Mouse (Mus musculus) midbrain, embryonic 12.5 days (tissue): Measurements from ENCODE around the gene St6galnac5. TPM values are rescaled to one million over a fixed set of nuclear protein-coding genes. Genes with fewer than 3 reads are reported as not detected.

ENCODE experiments used
- ATAC-seq: fragments of 200-750 bp; cut with Nextera tagmentation; 2 replicates; pipeline ENCODE4 v1.8.0; 2017; ENCODE audit warnings: low read depth, moderate TSS enrichment, moderate library complexity; ENCODE audit not compliant: low FRiP score
- H3K27ac ChIP-seq: fragments of 300-500 bp; sonication (generic); replicated peaks from 2 replicates; pipeline ENCODE4 v1.5.1; 2016; ENCODE audit warnings: mild to moderate bottlenecking
- H3K27me3 ChIP-seq: fragments of 300-500 bp; sonication (generic); 2 replicates; pipeline ENCODE4 v1.6.1; 2016; ENCODE audit warnings: mild to moderate bottlenecking
- H3K36me3 ChIP-seq: fragments of 300-500 bp; sonication (generic); 2 replicates; pipeline ENCODE4 v1.6.1; 2016
- H3K4me1 ChIP-seq: fragments of 300-500 bp; sonication (generic); 2 replicates; pipeline ENCODE4 v1.6.1; 2016
- H3K4me2 ChIP-seq: fragments of 300-500 bp; sonication (generic); replicated peaks from 2 replicates; pipeline ENCODE4 v1.6.1; 2016; ENCODE audit warnings: mild to moderate bottlenecking, moderate library complexity
- H3K4me3 ChIP-seq: fragments of 300-500 bp; sonication (generic); 2 replicates; pipeline ENCODE4 v1.5.1; 2016; ENCODE audit warnings: mild to moderate bottlenecking
- H3K9ac ChIP-seq: fragments of 300-500 bp; sonication (generic); replicated peaks from 2 replicates; pipeline ENCODE4 v1.6.1; 2016; ENCODE audit warnings: mild to moderate bottlenecking, moderate library complexity
- H3K9me3 ChIP-seq: fragments of 300-500 bp; sonication (generic); 2 replicates; pipeline ENCODE4 v1.6.1; 2016; ENCODE audit warnings: mild to moderate bottlenecking
- WGBS: fragments of 180-500 bp; shearing (Covaris S2); methylation state at CpG from one replicate; pipeline ENCODE4 v1.1.7; 2016; 5-methylcytosine and 5-hydroxymethylcytosine counted together
- polyA plus RNA-seq: library from polyadenylated mRNA; unstranded; fragments of >200 nt; fragmentation: Nextera tagmentation; extraction: Ambion mirVana; gene quantifications from 2 replicates; pipeline ENCODE4 v1.2.1, GENCODE M21; 2016

St6galnac5 gene
- polyA plus RNA-seq, 1 experiment from 2014 or later, result 5.6 TPM

DNA sequence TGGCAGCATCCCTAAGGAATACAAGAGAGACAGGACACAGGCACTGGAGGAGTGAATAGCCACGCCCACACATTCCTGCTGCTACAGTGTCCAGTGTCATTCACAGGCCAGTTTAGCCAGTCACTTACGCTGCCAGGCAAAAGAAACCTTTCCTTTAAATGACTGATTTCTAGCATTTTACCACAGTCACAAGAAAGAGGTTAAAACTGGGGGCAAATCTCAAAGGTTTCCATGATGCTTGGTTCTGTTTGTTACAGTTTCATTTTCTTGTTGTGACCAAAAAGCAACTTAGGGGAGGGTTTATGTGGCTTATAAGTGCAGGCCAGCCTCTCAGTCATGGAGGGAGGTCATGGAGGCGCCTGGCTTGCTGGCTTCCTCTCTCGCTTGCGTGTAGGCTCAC is 74.4 kb downstream of the St6galnac5 start:
- H3K4me2 ChIP-seq, result no peak overlapping the region
- no peak overlapping the region for H3K9ac ChIP-seq
- H3K36me3 ChIP-seq, result no peaks in the 10 kb centered on the region
- H3K4me3 ChIP-seq, result no peak overlapping the region
- no peaks in the 10 kb centered on the region for H3K4me1 ChIP-seq
- 85% methylated on average over 5 of the region's 5 CpGs for WGBS
- no peaks in the 10 kb centered on the region for H3K9me3 ChIP-seq
- ATAC-seq, result no peak
- no peaks in the 10 kb centered on the region for H3K27me3 ChIP-seq
- H3K27ac ChIP-seq, result no peak overlapping the region

- Histone ChIP-seq H3K9ac (no peak overlapping the region), H3K4me3 (no peak overlapping the region), H3K9me3 (no peaks in the 10 kb centered on the region), H3K36me3 (no peaks in the 10 kb centered on the region), H3K4me1 (no peaks in the 10 kb centered on the region), H3K27ac (no peak overlapping the region), H3K4me2 (no peak overlapping the region), H3K27me3 (no peaks in the 10 kb centered on the region)
- ATAC-seq, result no peak
- WGBS, result 89% methylated on average over 5 of the region's 5 CpGs
These were observed 75.0 kb downstream of the St6galnac5 start for GRCm38 (mm10) chr3:152907087-152907486.

DNA sequence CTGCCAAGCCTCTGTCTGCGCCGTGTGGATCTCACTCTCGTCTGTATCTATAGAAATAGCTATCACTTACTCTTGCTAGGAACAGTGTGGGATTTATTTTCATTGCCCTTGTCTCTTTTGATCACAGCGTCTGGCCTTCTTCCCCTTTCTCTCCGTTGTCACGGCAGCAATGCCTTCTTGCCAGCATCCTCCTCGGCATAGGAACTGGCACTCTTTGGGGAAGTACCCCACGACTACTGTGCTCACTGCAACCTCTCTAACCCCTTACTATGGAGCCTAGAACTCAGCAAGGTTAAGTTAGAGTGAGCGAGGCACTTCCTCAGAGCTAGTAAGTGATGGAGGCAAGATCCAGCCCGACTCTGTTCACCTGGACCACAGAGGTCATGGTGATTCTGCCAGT is 76.2 kb downstream of the St6galnac5 start:
- no peak for ATAC-seq
- H3K4me1 ChIP-seq, result no peaks in the 10 kb centered on the region
- H3K27ac ChIP-seq, result no peak overlapping the region
- H3K9ac ChIP-seq, result no peak overlapping the region
- 65% methylated on average over 10 of the region's 10 CpGs for WGBS
- H3K36me3 ChIP-seq, result no peaks in the 10 kb centered on the region
- H3K4me2 ChIP-seq, result no peak overlapping the region
- no peak overlapping the region for H3K4me3 ChIP-seq
- no peaks in the 10 kb centered on the region for H3K9me3 ChIP-seq
- no peaks in the 10 kb centered on the region for H3K27me3 ChIP-seq

DNA sequence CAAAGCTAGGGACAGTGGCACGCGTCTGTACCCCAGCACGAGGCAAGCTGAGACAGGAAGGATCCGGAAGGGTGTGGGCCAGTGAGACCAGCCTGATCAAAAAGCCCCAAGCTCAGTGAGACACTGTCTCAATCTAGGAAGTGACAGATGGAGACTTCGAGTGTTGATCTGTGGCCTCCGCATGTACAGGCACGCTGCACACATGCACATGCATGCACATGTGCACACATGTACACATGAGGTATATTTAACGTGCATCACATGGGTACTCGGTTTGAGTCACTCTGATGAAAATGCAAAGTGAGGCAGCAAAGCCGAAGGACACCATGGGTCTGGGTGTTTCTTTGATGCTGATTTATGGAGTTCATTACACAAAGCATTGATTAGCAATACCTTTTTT is 77.0 kb downstream of the St6galnac5 start:
- Histone ChIP-seq H3K27ac (no peak overlapping the region), H3K36me3 (no peaks in the 10 kb centered on the region), H3K9ac (no peak overlapping the region), H3K4me1 (no peaks in the 10 kb centered on the region), H3K9me3 (no peaks in the 10 kb centered on the region), H3K4me3 (no peak overlapping the region), H3K27me3 (no peaks in the 10 kb centered on the region), H3K4me2 (no peak overlapping the region)
- 93% methylated on average over 10 of the region's 10 CpGs for WGBS
- ATAC-seq, result no peak

DNA sequence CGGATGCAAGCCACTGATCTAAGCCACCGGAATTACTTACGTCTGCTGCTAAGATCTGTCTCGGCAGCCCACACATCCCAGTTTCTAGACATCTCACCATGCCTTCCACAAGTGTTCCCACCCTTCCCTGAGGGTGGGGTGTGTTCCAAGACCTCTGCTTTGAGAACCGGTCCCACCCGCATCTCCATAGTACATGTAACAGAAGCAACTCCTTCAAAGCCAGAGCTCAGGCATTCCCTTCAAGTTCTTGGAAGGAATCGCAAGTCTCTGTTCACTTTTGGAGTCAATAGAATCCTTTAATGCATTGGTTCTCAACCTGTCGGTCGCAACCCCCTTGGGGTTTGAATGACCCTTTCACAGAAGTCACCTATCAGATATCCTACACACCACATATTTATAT is 83.1 kb downstream of the St6galnac5 start:
- H3K4me3 ChIP-seq, result no peak overlapping the region
- H3K9me3 ChIP-seq, result no peaks in the 10 kb centered on the region
- no peaks in the 10 kb centered on the region for H3K27me3 ChIP-seq
- 95% methylated on average over 9 of the region's 9 CpGs for WGBS
- H3K9ac ChIP-seq, result no peak overlapping the region
- H3K27ac ChIP-seq, result no peak overlapping the region
- H3K36me3 ChIP-seq, result no peaks in the 10 kb centered on the region
- ATAC-seq, result no peak
- H3K4me2 ChIP-seq, result no peak overlapping the region
- no peaks in the 10 kb centered on the region for H3K4me1 ChIP-seq

DNA sequence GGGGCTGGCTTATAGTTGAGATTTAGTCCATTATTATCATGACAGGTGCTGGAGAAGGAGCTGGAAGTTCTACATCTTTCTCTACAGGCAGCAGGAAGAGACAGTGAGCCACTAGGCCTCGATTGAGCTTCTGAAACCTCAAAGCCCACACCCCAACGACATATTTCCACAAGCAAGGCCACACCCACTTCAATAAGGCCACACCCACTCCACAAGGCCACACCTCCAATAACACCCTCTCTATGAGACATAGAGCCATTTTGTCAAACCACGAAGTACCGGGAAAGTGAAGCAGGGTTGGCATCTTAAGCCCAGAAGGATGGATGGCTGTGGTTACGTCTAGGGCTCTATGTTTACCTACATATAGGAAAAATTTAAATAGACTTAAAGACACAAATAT is 84.8 kb downstream of the St6galnac5 start:
- WGBS, result 83% methylated on average over 5 of the region's 5 CpGs
- no peak for ATAC-seq

DNA sequence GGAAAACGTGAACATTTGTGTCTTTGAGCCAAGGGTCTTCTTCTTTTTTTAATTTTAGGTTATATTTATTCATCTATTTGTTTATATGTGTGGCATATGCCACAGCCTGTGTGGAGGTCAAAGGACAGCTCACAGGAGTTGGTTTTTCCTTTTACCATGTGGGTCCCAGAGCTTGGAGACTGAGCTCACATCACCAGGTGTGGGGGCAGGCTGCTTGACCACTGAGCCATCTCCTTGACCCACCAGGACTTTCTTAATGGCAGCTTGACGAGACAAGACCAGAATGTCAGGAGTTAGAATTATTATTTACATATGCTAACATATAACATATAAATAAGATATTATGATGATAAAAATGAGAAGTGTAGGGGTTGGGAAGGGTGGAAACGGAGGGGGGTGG is 85.9 kb downstream of the St6galnac5 start:
- Histone ChIP-seq H3K27me3 (no peaks in the 10 kb centered on the region), H3K9me3 (no peaks in the 10 kb centered on the region), H3K4me3 (no peak overlapping the region), H3K27ac (no peak overlapping the region), H3K4me1 (no peaks in the 10 kb centered on the region), H3K4me2 (no peak overlapping the region), H3K36me3 (no peaks in the 10 kb centered on the region), H3K9ac (no peak overlapping the region)
- 72% methylated on average over 3 of the region's 3 CpGs for WGBS
- no peak for ATAC-seq

More for the DNA sequence above, 84.8 kb downstream of the St6galnac5 start:
- H3K4me3 ChIP-seq, result no peak overlapping the region
- no peaks in the 10 kb centered on the region for H3K9me3 ChIP-seq
- no peak overlapping the region for H3K9ac ChIP-seq
- H3K27me3 ChIP-seq, result no peaks in the 10 kb centered on the region
- H3K27ac ChIP-seq, result no peak overlapping the region
- H3K4me2 ChIP-seq, result no peak overlapping the region
- no peaks in the 10 kb centered on the region for H3K4me1 ChIP-seq
- no peaks in the 10 kb centered on the region for H3K36me3 ChIP-seq

DNA sequence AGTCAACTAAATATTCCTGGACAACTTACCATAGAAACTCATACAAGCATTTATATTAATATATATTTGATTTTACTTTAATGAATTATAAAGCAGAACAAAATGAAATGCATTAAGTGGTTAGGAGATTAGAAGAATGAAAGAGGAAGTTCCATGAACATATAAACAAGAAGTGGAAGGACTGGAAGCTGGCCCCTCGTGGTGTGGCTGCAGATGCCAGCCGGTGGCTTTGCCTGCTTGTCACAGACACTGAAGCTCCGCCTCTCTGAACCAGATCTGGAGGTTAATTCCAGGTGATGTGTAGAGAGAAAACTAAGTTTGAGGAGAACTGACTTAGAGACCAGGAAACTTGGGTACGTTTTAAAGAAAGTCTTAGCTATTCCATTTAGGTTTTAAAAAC is 87.1 kb downstream of the St6galnac5 start:
- no peak for ATAC-seq
- no peak overlapping the region for H3K4me3 ChIP-seq
- 70% methylated on average over 4 of the region's 4 CpGs for WGBS
- no peak overlapping the region for H3K27ac ChIP-seq
- H3K9ac ChIP-seq, result no peak overlapping the region
- no peaks in the 10 kb centered on the region for H3K27me3 ChIP-seq
- H3K9me3 ChIP-seq, result no peaks in the 10 kb centered on the region
- no peak overlapping the region for H3K4me2 ChIP-seq
- no peaks in the 10 kb centered on the region for H3K36me3 ChIP-seq
- H3K4me1 ChIP-seq, result no peaks in the 10 kb centered on the region

GRCm38 (mm10) chr3:152888116-152888515 is 93.9 kb downstream of the St6galnac5 start:
- WGBS, result 80% methylated on average over 7 of the region's 7 CpGs
- no peaks in the 10 kb centered on the region for H3K36me3 ChIP-seq
- H3K9me3 ChIP-seq, result no peaks in the 10 kb centered on the region
- H3K4me3 ChIP-seq, result no peak overlapping the region
- H3K4me2 ChIP-seq, result no peak overlapping the region
- no peak overlapping the region for H3K27ac ChIP-seq
- peaks cover 9% of the 10 kb centered on the region; the same call in 1 of the 2 replicates for H3K4me1 ChIP-seq
- H3K27me3 ChIP-seq, result no peaks in the 10 kb centered on the region
- ATAC-seq, result no peak
- H3K9ac ChIP-seq, result no peak overlapping the region

GRCm38 (mm10) chr3:152886749-152887148 is 95.3 kb downstream of the St6galnac5 start:
- Histone ChIP-seq H3K4me2 (no peak overlapping the region), H3K36me3 (no peaks in the 10 kb centered on the region), H3K9me3 (no peaks in the 10 kb centered on the region), H3K27ac (no peak overlapping the region), H3K27me3 (no peaks in the 10 kb centered on the region), H3K9ac (no peak overlapping the region), H3K4me1 (peaks cover 9% of the 10 kb centered on the region; the same call in 1 of the 2 replicates), H3K4me3 (no peak overlapping the region)
- no peak for ATAC-seq

- WGBS, result 74% methylated on average over 3 of the region's 3 CpGs
- H3K4me3 ChIP-seq, result no peak overlapping the region
- H3K27me3 ChIP-seq, result no peaks in the 10 kb centered on the region
- H3K4me2 ChIP-seq, result no peak overlapping the region
- H3K9ac ChIP-seq, result no peak overlapping the region
- H3K9me3 ChIP-seq, result no peaks in the 10 kb centered on the region
- H3K4me1 ChIP-seq, result peaks cover 14% of the 10 kb centered on the region
- no peak for ATAC-seq
- H3K36me3 ChIP-seq, result no peaks in the 10 kb centered on the region
- no peak overlapping the region for H3K27ac ChIP-seq
These were observed 98.5 kb downstream of the St6galnac5 start for GRCm38 (mm10) chr3:152883556-152883955.

- Histone ChIP-seq H3K9ac (no peak overlapping the region), H3K4me1 (peaks cover 14% of the 10 kb centered on the region), H3K4me2 (no peak overlapping the region), H3K36me3 (no peaks in the 10 kb centered on the region), H3K9me3 (no peaks in the 10 kb centered on the region), H3K4me3 (no peak overlapping the region), H3K27me3 (no peaks in the 10 kb centered on the region), H3K27ac (no peak overlapping the region)
- WGBS, result 79% methylated on average over 4 of the region's 4 CpGs
- ATAC-seq, result no peak
These were observed 100.3 kb downstream of the St6galnac5 start for GRCm38 (mm10) chr3:152881706-152882105.

DNA sequence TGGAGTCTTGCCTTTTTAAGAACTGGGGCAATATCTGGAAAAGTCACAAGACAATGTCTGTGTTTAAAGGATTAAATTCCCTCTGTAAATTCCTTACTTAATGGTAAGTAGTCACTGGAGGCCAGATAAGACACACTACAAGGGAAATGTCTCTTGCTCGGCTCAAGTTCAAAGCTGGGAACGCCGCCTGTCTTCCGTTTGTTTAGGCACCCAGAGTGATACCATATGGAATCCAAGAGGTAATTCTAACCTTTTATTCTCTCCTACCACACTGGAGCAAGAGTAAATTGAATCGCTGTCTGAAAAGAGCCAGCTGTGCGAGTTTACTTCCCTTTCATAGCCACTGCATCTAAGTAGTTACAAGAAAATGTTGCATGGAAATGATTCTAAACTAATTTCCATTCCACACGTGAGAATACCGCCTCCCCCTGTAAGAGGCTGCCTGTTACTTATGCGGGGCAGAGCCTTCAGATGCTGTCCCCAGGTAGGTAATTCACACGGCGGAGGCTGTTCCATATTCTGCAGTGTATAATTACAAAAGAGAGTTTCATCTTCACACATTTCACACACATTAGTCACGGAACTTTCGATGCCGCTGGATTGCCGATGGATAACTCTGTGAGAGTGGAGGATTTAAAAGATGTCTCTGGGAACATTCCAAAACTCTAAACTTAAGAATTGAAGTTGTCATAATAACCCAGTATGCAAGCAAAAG is 101.8 kb downstream of the St6galnac5 start:
- ATAC-seq, result no peak
- H3K9ac ChIP-seq, result no peak overlapping the region
- H3K4me2 ChIP-seq, result no peak overlapping the region
- WGBS, result 52% methylated on average over 15 of the region's 15 CpGs
- H3K9me3 ChIP-seq, result no peaks in the 10 kb centered on the region
- H3K27me3 ChIP-seq, result no peaks in the 10 kb centered on the region
- H3K36me3 ChIP-seq, result no peaks in the 10 kb centered on the region
- H3K27ac ChIP-seq, result no peak overlapping the region
- H3K4me3 ChIP-seq, result no peak overlapping the region
- peaks cover 14% of the 10 kb centered on the region for H3K4me1 ChIP-seq
